Mouse (Mus musculus): Measurements from ENCODE around the gene Ccdc160. TPM values are rescaled to one million over a fixed set of nuclear protein-coding genes. Genes with fewer than 3 reads are reported as not detected.

The Ccdc160 gene
- polyA plus RNA-seq (2012) = not detected in 2 replicates

- TF ChIP-seq GATA1 (IDR thresholded peaks at IDR 0.05; ENCODE audit: low read length) = no peak
Measured at GRCm38 (mm10) chrX:52790980-52791593, at the start of gene Ccdc160. TSS of gene Ccdc160 (plus strand) at chrX:52791200.

- TF ChIP-seq GATA1 (IDR thresholded peaks at IDR 0.05; ENCODE audit: low read length) = no peak
Measured at GRCm38 (mm10) chrX:52743781-52744180, 47.2 kb upstream of the Ccdc160 start.

- no peak for TF ChIP-seq GATA1 (IDR thresholded peaks at IDR 0.05; ENCODE audit: low read length)
Measured at GRCm38 (mm10) chrX:52744201-52745051, 46.6 kb upstream of the Ccdc160 start.

GRCm38 (mm10) chrX:52745462-52745861 lies 45.5 kb upstream of the Ccdc160 start:
- TF ChIP-seq GATA1 (IDR thresholded peaks at IDR 0.05; ENCODE audit: low read length) = no peak

- no peak for TF ChIP-seq GATA1 (IDR thresholded peaks at IDR 0.05; ENCODE audit: low read length)
Measured at GRCm38 (mm10) chrX:52745917-52746316, 45.1 kb upstream of the Ccdc160 start.

GRCm38 (mm10) chrX:52746849-52747248 lies 44.2 kb upstream of the Ccdc160 start:
- no peak for TF ChIP-seq GATA1 (IDR thresholded peaks at IDR 0.05; ENCODE audit: low read length)

GRCm38 (mm10) chrX:52753491-52754085 lies 37.4 kb upstream of the Ccdc160 start:
- TF ChIP-seq GATA1 (IDR thresholded peaks at IDR 0.05; ENCODE audit: low read length) = no peak

GRCm38 (mm10) chrX:52757164-52757563 lies 33.8 kb upstream of the Ccdc160 start:
- TF ChIP-seq GATA1 (IDR thresholded peaks at IDR 0.05; ENCODE audit: low read length) = no peak

- TF ChIP-seq GATA1 (IDR thresholded peaks at IDR 0.05; ENCODE audit: low read length) = no peak
Measured at GRCm38 (mm10) chrX:52759232-52759631, 31.8 kb upstream of the Ccdc160 start.

- no peak for TF ChIP-seq GATA1 (IDR thresholded peaks at IDR 0.05; ENCODE audit: low read length)
Measured at GRCm38 (mm10) chrX:52760191-52760945, 30.6 kb upstream of the Ccdc160 start.

GRCm38 (mm10) chrX:52762221-52762620 lies 28.8 kb upstream of the Ccdc160 start:
- TF ChIP-seq GATA1 (IDR thresholded peaks at IDR 0.05; ENCODE audit: low read length) = no peak

- no peak for TF ChIP-seq GATA1 (IDR thresholded peaks at IDR 0.05; ENCODE audit: low read length)
Measured at GRCm38 (mm10) chrX:52775973-52776372, 15.0 kb upstream of the Ccdc160 start.

- TF ChIP-seq GATA1 (IDR thresholded peaks at IDR 0.05; ENCODE audit: low read length) = no peak
Measured at GRCm38 (mm10) chrX:52777671-52778070, 13.3 kb upstream of the Ccdc160 start.

- no peak for TF ChIP-seq GATA1 (IDR thresholded peaks at IDR 0.05; ENCODE audit: low read length)
Measured at GRCm38 (mm10) chrX:52783898-52784297, 7.1 kb upstream of the Ccdc160 start.

GRCm38 (mm10) chrX:52791944-52792719 lies 1.1 kb downstream of the Ccdc160 start:
- TF ChIP-seq GATA1 (IDR thresholded peaks at IDR 0.05; ENCODE audit: low read length) = no peak

Data from G1E-ER4 (cell line).